Mouse (Mus musculus): ENCODE measurements around the gene Bach2. TPM values are rescaled to one million over a fixed set of nuclear protein-coding genes. Genes with fewer than 3 reads are reported as not detected.

Bach2 gene
- polyA plus RNA-seq, 1 experiment: 0.11 TPM

GRCm38 (mm10) chr4:32561555-32562095 is 323.0 kb downstream of the Bach2 start:
- Histone ChIP-seq H3K36me3 (ENCODE audit: control insufficient read depth, insufficient read depth) (no peaks in the 10 kb centered on the region), H3ac (ENCODE audit: control insufficient read depth, insufficient read length, low read depth) (no peak overlapping the region), H3K4me3 (ENCODE audit: insufficient read depth, poor library complexity, severe bottlenecking) (no peak overlapping the region), H3K79me3 (ENCODE audit: low read depth) (no peaks in the 10 kb centered on the region), H3K27me3 (ENCODE audit: control insufficient read depth, insufficient read depth, insufficient read length) (no peaks in the 10 kb centered on the region), H3K79me2 (ENCODE audit: control insufficient read depth, insufficient read depth) (no peaks in the 10 kb centered on the region)
- TF ChIP-seq CEBPB (IDR thresholded peaks at IDR 0.05; ENCODE audit: low read depth) (no peak), CTCF (IDR thresholded peaks at IDR 0.05; ENCODE audit: control insufficient read depth, insufficient read depth, insufficient read length) (no peak), MYOG (IDR thresholded peaks at IDR 0.05; ENCODE audit: control insufficient read depth, extremely low read depth, insufficient read length) (no peak), MAX (IDR thresholded peaks at IDR 0.05) (no peak), FOSL1 (IDR thresholded peaks at IDR 0.05; ENCODE audit: insufficient read depth, low read length, poor library complexity, severe bottlenecking) (no peak), USF1 (IDR thresholded peaks at IDR 0.05; ENCODE audit: low read depth) (no peak), MYOD1 (IDR thresholded peaks at IDR 0.05; ENCODE audit: control insufficient read depth, insufficient read length, low read depth) (no peak)

- Histone ChIP-seq H3K79me2 (ENCODE audit: control insufficient read depth, insufficient read depth) (no peaks in the 10 kb centered on the region), H3K79me3 (ENCODE audit: low read depth) (no peaks in the 10 kb centered on the region), H3ac (ENCODE audit: control insufficient read depth, insufficient read length, low read depth) (no peak overlapping the region), H3K36me3 (ENCODE audit: control insufficient read depth, insufficient read depth) (no peaks in the 10 kb centered on the region), H3K4me3 (ENCODE audit: insufficient read depth, poor library complexity, severe bottlenecking) (no peak overlapping the region), H3K27me3 (ENCODE audit: control insufficient read depth, insufficient read depth, insufficient read length) (no peaks in the 10 kb centered on the region)
- TF ChIP-seq FOSL1 (IDR thresholded peaks at IDR 0.05; ENCODE audit: insufficient read depth, low read length, poor library complexity, severe bottlenecking) (no peak), CEBPB (IDR thresholded peaks at IDR 0.05; ENCODE audit: low read depth) (no peak), MYOD1 (IDR thresholded peaks at IDR 0.05; ENCODE audit: control insufficient read depth, insufficient read length, low read depth) (no peak), MAX (IDR thresholded peaks at IDR 0.05) (no peak), CTCF (IDR thresholded peaks at IDR 0.05; ENCODE audit: control insufficient read depth, insufficient read depth, insufficient read length) (no peak)
Measured at GRCm38 (mm10) chr4:32562319-32563115, 323.9 kb downstream of the Bach2 start.

- TF ChIP-seq USF1 (IDR thresholded peaks at IDR 0.05; ENCODE audit: low read depth) (no peak), FOSL1 (IDR thresholded peaks at IDR 0.05; ENCODE audit: insufficient read depth, low read length, poor library complexity, severe bottlenecking) (no peak), MYOG (IDR thresholded peaks at IDR 0.05; ENCODE audit: control insufficient read depth, extremely low read depth, insufficient read length) (no peak), CEBPB (IDR thresholded peaks at IDR 0.05; ENCODE audit: low read depth) (no peak), CTCF (IDR thresholded peaks at IDR 0.05; ENCODE audit: control insufficient read depth, insufficient read depth, insufficient read length) (no peak), MAX (IDR thresholded peaks at IDR 0.05) (no peak), MYOD1 (IDR thresholded peaks at IDR 0.05; ENCODE audit: control insufficient read depth, insufficient read length, low read depth) (no peak)
- H3K79me3 ChIP-seq (ENCODE audit: low read depth): no peaks in the 10 kb centered on the region
- H3K79me2 ChIP-seq (ENCODE audit: control insufficient read depth, insufficient read depth): no peaks in the 10 kb centered on the region
- H3K27me3 ChIP-seq (ENCODE audit: control insufficient read depth, insufficient read depth, insufficient read length): no peaks in the 10 kb centered on the region
- no peaks in the 10 kb centered on the region for H3K36me3 ChIP-seq (ENCODE audit: control insufficient read depth, insufficient read depth)
- H3ac ChIP-seq (ENCODE audit: control insufficient read depth, insufficient read length, low read depth): no peak overlapping the region
- no peak overlapping the region for H3K4me3 ChIP-seq (ENCODE audit: insufficient read depth, poor library complexity, severe bottlenecking)
Measured at GRCm38 (mm10) chr4:32564416-32564815, 325.8 kb downstream of the Bach2 start.

DNA sequence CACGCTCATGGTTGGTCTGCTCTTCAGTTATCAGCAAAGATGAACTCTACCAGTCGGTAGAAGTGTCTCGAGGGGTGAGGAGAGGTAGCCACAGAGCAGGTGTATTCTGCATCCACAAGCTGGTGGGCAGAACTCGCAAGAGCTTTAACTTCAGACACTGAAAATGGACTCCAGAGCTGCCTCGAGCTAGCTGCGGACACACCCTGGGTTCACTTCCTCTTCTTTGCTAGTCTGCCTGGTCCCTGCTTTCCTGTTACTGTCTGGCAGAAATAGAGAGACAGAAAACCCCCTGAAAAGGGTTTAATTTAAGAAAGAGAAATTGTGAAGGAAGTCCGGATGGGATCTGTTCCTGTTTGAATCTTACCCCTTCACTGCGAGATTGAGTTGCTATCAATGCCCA is 326.3 kb downstream of the Bach2 start:
- TF ChIP-seq MAX (IDR thresholded peaks at IDR 0.05): no peak
- TF ChIP-seq MYOG (IDR thresholded peaks at IDR 0.05; ENCODE audit: control insufficient read depth, extremely low read depth, insufficient read length): no peak
- no peak for TF ChIP-seq FOSL1 (IDR thresholded peaks at IDR 0.05; ENCODE audit: insufficient read depth, low read length, poor library complexity, severe bottlenecking)
- no peak for TF ChIP-seq USF1 (IDR thresholded peaks at IDR 0.05; ENCODE audit: low read depth)
- no peak for TF ChIP-seq CEBPB (IDR thresholded peaks at IDR 0.05; ENCODE audit: low read depth)
- TF ChIP-seq MYOD1 (IDR thresholded peaks at IDR 0.05; ENCODE audit: control insufficient read depth, insufficient read length, low read depth): no peak
- no peak for TF ChIP-seq CTCF (IDR thresholded peaks at IDR 0.05; ENCODE audit: control insufficient read depth, insufficient read depth, insufficient read length)
- Histone ChIP-seq H3K27me3 (ENCODE audit: control insufficient read depth, insufficient read depth, insufficient read length) (no peaks in the 10 kb centered on the region), H3K4me3 (ENCODE audit: insufficient read depth, poor library complexity, severe bottlenecking) (no peak overlapping the region), H3ac (ENCODE audit: control insufficient read depth, insufficient read length, low read depth) (no peak overlapping the region), H3K36me3 (ENCODE audit: control insufficient read depth, insufficient read depth) (no peaks in the 10 kb centered on the region), H3K79me3 (ENCODE audit: low read depth) (no peaks in the 10 kb centered on the region), H3K79me2 (ENCODE audit: control insufficient read depth, insufficient read depth) (no peaks in the 10 kb centered on the region)

DNA sequence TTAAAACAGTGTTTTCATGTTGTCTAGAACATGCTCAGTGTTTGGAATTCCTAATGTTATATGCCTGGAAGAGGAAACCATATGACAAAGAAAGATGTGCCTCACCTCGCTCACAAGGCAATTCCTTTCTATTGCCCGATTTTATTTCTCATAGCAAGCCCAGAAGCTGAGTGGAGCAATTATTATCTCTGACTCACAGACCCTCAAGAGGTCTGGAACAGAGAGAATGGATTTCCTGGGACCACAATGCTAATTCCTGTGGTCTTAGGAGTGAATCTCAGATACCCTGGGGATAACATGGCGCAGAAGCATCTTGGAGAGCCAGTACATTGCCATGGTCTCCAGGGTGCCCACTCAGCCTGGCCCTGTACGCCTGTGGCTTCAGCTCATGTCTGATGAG is 330.4 kb downstream of the Bach2 start:
- no peak overlapping the region for H3K4me3 ChIP-seq (ENCODE audit: insufficient read depth, poor library complexity, severe bottlenecking)
- no peaks in the 10 kb centered on the region for H3K36me3 ChIP-seq (ENCODE audit: control insufficient read depth, insufficient read depth)
- H3ac ChIP-seq (ENCODE audit: control insufficient read depth, insufficient read length, low read depth): no peak overlapping the region
- no peaks in the 10 kb centered on the region for H3K79me3 ChIP-seq (ENCODE audit: low read depth)
- TF ChIP-seq USF1 (IDR thresholded peaks at IDR 0.05; ENCODE audit: low read depth) (no peak), FOSL1 (IDR thresholded peaks at IDR 0.05; ENCODE audit: insufficient read depth, low read length, poor library complexity, severe bottlenecking) (peak; percentile 83), MYOG (IDR thresholded peaks at IDR 0.05; ENCODE audit: control insufficient read depth, extremely low read depth, insufficient read length) (no peak), MAX (IDR thresholded peaks at IDR 0.05) (peak; percentile 16), CTCF (IDR thresholded peaks at IDR 0.05; ENCODE audit: control insufficient read depth, insufficient read depth, insufficient read length) (no peak), MYOD1 (IDR thresholded peaks at IDR 0.05; ENCODE audit: control insufficient read depth, insufficient read length, low read depth) (peak; percentile 20), CEBPB (IDR thresholded peaks at IDR 0.05; ENCODE audit: low read depth) (peak; percentile 67)
- no peaks in the 10 kb centered on the region for H3K27me3 ChIP-seq (ENCODE audit: control insufficient read depth, insufficient read depth, insufficient read length)
- no peaks in the 10 kb centered on the region for H3K79me2 ChIP-seq (ENCODE audit: control insufficient read depth, insufficient read depth)

Data from C2C12 (cell line).